Mouse (Mus musculus) Patski (cell line): ENCODE data around the gene Rtkn2. TPM values are rescaled to one million over a fixed set of nuclear protein-coding genes. Genes with fewer than 3 reads are reported as not detected.
A peak's percentile ranks its signal among the peaks of the same experiment; 100 is the strongest.

ENCODE experiments used
- ATAC-seq: fragments of 100-300 bp; one replicate; pipeline ENCODE4 v1.8.0; 2021
- CTCF ChIA-PET: fragments of 350-600 bp; sonication (Branson Sonifier 250); formaldehyde crosslinking; loops from one replicate; lab custom pipeline; 2022; ENCODE audit warnings: inconsistent platforms; lab: Charles Lee
- POLR2A ChIA-PET: fragments of 350-600 bp; sonication (Branson Sonifier 250); formaldehyde crosslinking; loops from one replicate; lab custom pipeline; 2022; ENCODE audit warnings: antibody characterized with exemption, inconsistent platforms; lab: Charles Lee
- DNase-seq: peaks from one replicate; pipeline ENCODE4 v3.0.0-alpha.2; 2011; ENCODE audit warnings: low read depth, low spot score
- H3K27me3 ChIP-seq: fragments of 371-371 bp; one replicate; pipeline ENCODE4 v1.5.1; 2021
- CTCF ChIP-seq: fragments of 100-300 bp; IDR thresholded peaks from one replicate; pipeline ENCODE4 v1.5.1; 2021
- in situ Hi-C: fragments of 300-500 bp; cut with MboI; formaldehyde crosslinking; loops from 3 replicates; pipeline ENCODE4 v1.11.1; 2018; ENCODE audit warnings: low pct_unique_long_range_greater_than_20kb, mixed read lengths
- polyA plus RNA-seq: library from polyadenylated mRNA; unstranded; gene quantifications from one replicate; pipeline ENCODE4 v1.2.3, GENCODE M21; 2021

Gene Rtkn2
- 3.2 TPM for polyA plus RNA-seq

- CTCF ChIA-PET, result interaction anchor here (1.2 kb wide), 1 partner anchor 13 kb away, joined by 3 read pairs; no protein-coding TSS in a partner anchor
- ATAC-seq (peak; percentile 82), DNase-seq (peak; percentile 54)
- POLR2A ChIA-PET, result no interaction called here
- in situ Hi-C loops, result loop anchor here (10.0 to 25.0 kb wide), 2 partner anchors 445 to 667 kb away; partner anchors contain the start of gene Egr2
- H3K27me3 ChIP-seq, result no peaks in the 10 kb centered on the region
- no peak for TF ChIP-seq CTCF
Measured at GRCm38 (mm10) chr10:67979401-67980157, at the start of gene Rtkn2. Rtkn2 (plus strand) TSS chr10:67979570.

GRCm38 (mm10) chr10:67931328-67931727, 48.0 kb upstream of the Rtkn2 start:
- no peak for DNase-seq
- CTCF ChIA-PET, result interaction anchor here (1.1 kb wide), 1 partner anchor 9 kb away, joined by 3 read pairs; no protein-coding TSS in a partner anchor
- POLR2A ChIA-PET, result interaction anchor here (0.7 kb wide), 1 partner anchor 19 kb away, joined by 3 read pairs; the partner anchor contains the start of gene Zfp365
- in situ Hi-C loops, result no loop called here
- peak; percentile 31 for TF ChIP-seq CTCF
- H3K27me3 ChIP-seq, result no peaks in the 10 kb centered on the region
- no peak for ATAC-seq

GRCm38 (mm10) chr10:67932780-67933179, 46.6 kb upstream of the Rtkn2 start:
- ChIA-PET POLR2A (no interaction called here), CTCF (no interaction called here)
- ATAC-seq (no peak), DNase-seq (no peak)
- in situ Hi-C loops, result no loop called here
- H3K27me3 ChIP-seq, result no peaks in the 10 kb centered on the region
- TF ChIP-seq CTCF, result no peak

GRCm38 (mm10) chr10:67936944-67937343, 42.4 kb upstream of the Rtkn2 start:
- POLR2A ChIA-PET, result no interaction called here
- no peak for ATAC-seq
- in situ Hi-C loops, result no loop called here
- no peaks in the 10 kb centered on the region for H3K27me3 ChIP-seq
- DNase-seq, result no peak
- no peak for TF ChIP-seq CTCF
- CTCF ChIA-PET, result interaction anchor here (0.7 kb wide), 1 partner anchor 61 kb away, joined by 3 read pairs; no protein-coding TSS in a partner anchor

GRCm38 (mm10) chr10:67937775-67938174, 41.6 kb upstream of the Rtkn2 start:
- no peaks in the 10 kb centered on the region for H3K27me3 ChIP-seq
- no peak for TF ChIP-seq CTCF
- in situ Hi-C loops, result no loop called here
- CTCF ChIA-PET, result interaction anchor here (1.0 kb wide), 1 partner anchor 23 kb away, joined by 3 read pairs; no protein-coding TSS in a partner anchor
- DNase-seq (no peak), ATAC-seq (no peak)
- POLR2A ChIA-PET, result no interaction called here

- H3K27me3 ChIP-seq, result no peaks in the 10 kb centered on the region
- DNase-seq (no peak), ATAC-seq (no peak)
- ChIA-PET CTCF (no interaction called here), POLR2A (no interaction called here)
- in situ Hi-C loops, result no loop called here
- TF ChIP-seq CTCF, result no peak
Measured at GRCm38 (mm10) chr10:67939546-67939945, 39.8 kb upstream of the Rtkn2 start.

- ATAC-seq, result no peak
- in situ Hi-C loops, result no loop called here
- no peak for TF ChIP-seq CTCF
- DNase-seq, result no peak
- H3K27me3 ChIP-seq, result no peaks in the 10 kb centered on the region
- CTCF ChIA-PET, result interaction anchor here (0.7 kb wide), 1 partner anchor 13 kb away, joined by 3 read pairs; no protein-coding TSS in a partner anchor
- POLR2A ChIA-PET, result no interaction called here
Measured at GRCm38 (mm10) chr10:67943513-67943912, 35.9 kb upstream of the Rtkn2 start.

- no peak for TF ChIP-seq CTCF
- H3K27me3 ChIP-seq, result peaks cover 7% of the 10 kb centered on the region
- ChIA-PET POLR2A (no interaction called here), CTCF (no interaction called here)
- DNase-seq, result no peak
- no peak for ATAC-seq
- in situ Hi-C loops, result no loop called here
Measured at GRCm38 (mm10) chr10:67950059-67950748, 29.2 kb upstream of the Rtkn2 start.

GRCm38 (mm10) chr10:67951690-67952089, 27.7 kb upstream of the Rtkn2 start:
- peaks cover 8% of the 10 kb centered on the region for H3K27me3 ChIP-seq
- CTCF ChIA-PET, result interaction anchor here (1.3 kb wide), 1 partner anchor 12 kb away, joined by 3 read pairs; no protein-coding TSS in a partner anchor

GRCm38 (mm10) chr10:67955982-67956381, 23.4 kb upstream of the Rtkn2 start:
- DNase-seq (no peak), ATAC-seq (no peak)
- ChIA-PET POLR2A (no interaction called here), CTCF (interaction anchor here (0.7 to 0.9 kb wide), 2 partner anchors 13 to 97 kb away, joined by 3 read pairs; no protein-coding TSS in a partner anchor)
- peaks cover 13% of the 10 kb centered on the region for H3K27me3 ChIP-seq
- no peak for TF ChIP-seq CTCF
- in situ Hi-C loops, result no loop called here

More at GRCm38 (mm10) chr10:67951690-67952089, 27.7 kb upstream of the Rtkn2 start:
- DNase-seq (no peak), ATAC-seq (no peak)
- POLR2A ChIA-PET, result no interaction called here
- in situ Hi-C loops, result no loop called here
- no peak for TF ChIP-seq CTCF
